Mouse (Mus musculus) megakaryocyte, embryonic 14.5 days (primary cell): ENCODE data around the gene Jaml.

Experiments used
- FLI1 ChIP-seq: IDR thresholded peaks from 2 replicates; pipeline ENCODE4 v1.6.1; 2012; ENCODE audit warnings: low read length, inconsistent platforms, mixed read lengths
- GATA1 ChIP-seq: IDR thresholded peaks from 3 replicates; pipeline ENCODE4 v1.6.1; 2012; ENCODE audit warnings: mixed read lengths, low read length, inconsistent platforms, borderline replicate concordance

DNA sequence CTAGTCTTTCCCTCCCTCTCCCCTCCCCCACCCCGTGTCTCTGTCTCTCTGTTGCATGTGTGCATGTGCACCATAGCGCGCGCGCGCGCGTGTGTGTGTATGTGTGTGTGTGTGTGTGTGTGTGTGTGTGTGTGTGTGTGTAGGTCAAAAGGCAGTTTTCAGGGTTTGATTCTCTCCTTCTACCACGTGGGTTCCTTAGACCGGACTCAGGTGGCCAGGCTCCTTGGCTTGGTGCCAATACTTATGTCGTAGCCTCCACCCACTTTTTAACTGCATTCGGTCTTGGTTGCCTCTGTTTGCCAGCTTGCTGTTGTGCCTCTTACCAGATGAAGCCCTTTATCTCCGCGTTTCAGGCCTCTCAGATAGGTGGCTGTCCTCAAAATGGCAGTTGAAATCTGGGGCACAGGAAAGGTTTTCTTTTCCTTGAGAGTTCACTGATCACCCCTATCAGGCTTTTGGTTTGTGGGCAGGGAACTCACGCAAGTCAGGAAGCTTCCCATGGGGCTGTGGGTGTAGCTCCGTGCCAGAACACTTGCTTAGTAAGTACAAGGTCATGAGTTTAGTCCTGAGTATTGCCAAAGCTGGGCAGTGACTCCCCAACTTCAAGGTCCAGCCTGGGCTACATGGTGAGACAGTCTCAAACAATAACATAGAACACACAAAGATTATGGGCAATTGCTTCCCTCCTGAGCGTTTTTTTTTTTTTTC lies 37.7 kb upstream of the Jaml start:
- TF ChIP-seq GATA1: no peak
- no peak for TF ChIP-seq FLI1
